ENCODE assay signal across 25 mouse cellular contexts in the genomic region with DNA sequence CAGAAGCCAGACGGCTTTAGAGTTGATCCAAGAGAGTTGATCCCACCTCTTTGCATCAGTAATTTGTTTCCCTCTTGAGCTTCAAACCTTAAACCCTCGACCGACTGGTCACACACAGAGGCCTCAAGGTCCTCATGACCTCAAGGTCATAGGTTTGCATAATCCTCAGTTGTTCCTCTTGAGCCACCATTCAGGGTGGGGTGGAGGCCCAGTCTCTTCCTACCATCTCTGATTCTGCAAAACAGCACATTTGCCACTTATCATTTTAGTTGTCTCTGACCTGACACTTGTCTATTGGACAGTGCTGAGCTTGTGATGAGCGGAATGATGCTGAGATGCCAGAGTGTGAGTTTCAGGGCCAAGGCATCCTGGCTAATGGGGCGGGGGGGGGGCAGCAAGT. TPM values are rescaled to one million over a fixed set of nuclear protein-coding genes. Genes with fewer than 3 reads are reported as not detected.
A peak's percentile ranks its signal among the peaks of the same experiment; 100 is the strongest.
DNase-seq lines count a peak whose midpoint lies in the region; ATAC-seq and TF ChIP-seq lines count a peak whose summit lies in the region.
"Had no signal": no experiment of that assay in that cellular context is flagged by ENCODE, and none has a peak within 500 bp of the region (broad histone marks: within the 10 kb centered on the region; RNA-seq: fewer than 3 reads in every experiment).

No protein-coding gene starts in this region.

- in situ Hi-C loops in CH12.LX (cut with MboI; ENCODE audit: low pct_ligation_motif_present, low pct_unique_long_range_greater_than_20kb, low sequenced_read_pairs): no loop called here

- ATAC-seq in granulocyte monocyte progenitor cell, adult 5-6 weeks (replicated peaks; ENCODE audit: poor library complexity, severe bottlenecking): peak; percentile 10; the same call in 1 of the 2 replicates
- ATAC-seq in monocyte, adult 5-6 weeks (replicated peaks; ENCODE audit: insufficient number of reproducible peaks, low FRiP score, low TSS enrichment, poor library complexity, severe bottlenecking): peak; percentile 54; the same call in 1 of the 2 replicates
- no peak for ATAC-seq in hindbrain, embryonic 16.5 days
- ATAC-seq: forebrain, embryonic 15.5 days; intestine, postnatal 0 days; Patski had no signal

- H3K79me2 ChIP-seq in CH12.LX (replicated peaks; ENCODE audit: control insufficient read depth, extremely low read depth, insufficient read depth, poor library complexity, severe bottlenecking): peaks cover 52% of the 10 kb centered on the region

- no peak for TF ChIP-seq EP300 in CH12.LX (IDR thresholded peaks at IDR 0.05; ENCODE audit: low read length)

- dilution Hi-C loops in CH12.LX (cut with MboI; ENCODE audit: extremely low pct_ligation_motif_present, extremely low pct_unique_long_range_greater_than_20kb, low sequenced_read_pairs): no loop called here

- no peak overlapping the region for H3K4me2 ChIP-seq in CH12.LX (ENCODE audit: insufficient read depth, low read depth, poor library complexity, severe bottlenecking)
- H3K4me2 ChIP-seq in hindbrain, embryonic 16.5 days (ENCODE audit: low read length): no peak overlapping the region
- H3K4me2 ChIP-seq: embryonic facial prominence, embryonic 13.5 days; forebrain, embryonic 12.5 days; forebrain, embryonic 15.5 days; heart, embryonic 13.5 days; hindbrain, embryonic 14.5 days had no signal

- WGBS in hindbrain, embryonic 16.5 days: 87% methylated on average over 5 of the region's 5 CpGs

- DNase-seq in 416B (ENCODE audit: low read depth) (peak; percentile 44), CH12.LX (ENCODE audit: extremely low read depth) (no peak)
- DNase-seq in cerebellum, postnatal 14 days: no peak
- DNase-seq in layer of hippocampus, adult 18-20 months (ENCODE audit: low spot score in 2 of 2): no peak
- DNase-seq: adrenal gland, postnatal 10 days; cerebellum, adult 18-20 months; cerebellum, adult 9-10 months; cerebellum, postnatal 25 days; embryo, embryonic 11 days; gastrocnemius, postnatal 25 days; heart, postnatal 14 days; heart, postnatal 4 days had no signal

- no peak for TF ChIP-seq POLR2A in CH12.LX (IDR thresholded peaks at IDR 0.05; ENCODE audit: low read depth, low read length)

- H3K4me1 ChIP-seq in CH12.LX (ENCODE audit: control insufficient read depth in 1 of 2, insufficient read depth in 2 of 2): peaks cover 53 to 97% of the 10 kb centered on the region in 2 experiments
- H3K4me1 ChIP-seq in hindbrain, embryonic 16.5 days (ENCODE audit: control insufficient read depth, insufficient read depth, low read depth, low read length): no peaks in the 10 kb centered on the region
- H3K4me1 ChIP-seq: embryonic facial prominence, embryonic 10.5 days; embryonic facial prominence, embryonic 13.5 days; forebrain, embryonic 12.5 days; forebrain, embryonic 15.5 days; heart, embryonic 13.5 days had no signal

- peaks cover 0 to 38% of the 10 kb centered on the region in 2 experiments for H3K36me3 ChIP-seq in CH12.LX (replicated peaks in 1 of 2; ENCODE audit: control insufficient read depth in 1 of 2, insufficient read depth in 1 of 2, low read length in 1 of 2)
- H3K36me3 ChIP-seq in hindbrain, embryonic 16.5 days (ENCODE audit: control insufficient read depth, insufficient read depth, low read length): no peaks in the 10 kb centered on the region
- H3K36me3 ChIP-seq: embryonic facial prominence, embryonic 10.5 days; embryonic facial prominence, embryonic 13.5 days; forebrain, embryonic 12.5 days; forebrain, embryonic 15.5 days; G1E; heart, embryonic 13.5 days had no signal

- H3K9ac ChIP-seq in CH12.LX (ENCODE audit: insufficient read depth, low read depth): no peak overlapping the region
- no peak overlapping the region for H3K9ac ChIP-seq in hindbrain, embryonic 16.5 days (ENCODE audit: low read depth, low read length)
- H3K9ac ChIP-seq: embryonic facial prominence, embryonic 13.5 days; forebrain, embryonic 12.5 days; forebrain, embryonic 15.5 days; heart, embryonic 13.5 days; hindbrain, embryonic 14.5 days had no signal

- no peak for TF ChIP-seq CTCF in CH12.LX (conservative IDR thresholded peaks at IDR 0.05 in 1 of 2, IDR thresholded peaks at IDR 0.05 in 1 of 2; ENCODE audit: low read depth in 2 of 2, low read length in 2 of 2)

- H3K27ac ChIP-seq in CH12.LX (ENCODE audit: insufficient read depth, low read depth): peak overlapping the region; percentile 75
- H3K27ac ChIP-seq in hindbrain, embryonic 16.5 days (ENCODE audit: low read depth, low read length): no peak overlapping the region
- H3K27ac ChIP-seq: embryonic facial prominence, embryonic 10.5 days; embryonic facial prominence, embryonic 13.5 days; forebrain, embryonic 12.5 days; forebrain, embryonic 15.5 days; heart, embryonic 13.5 days; hindbrain, embryonic 14.5 days had no signal

- no peak overlapping the region for H3K4me3 ChIP-seq in CH12.LX (replicated peaks in 1 of 3; ENCODE audit: low read depth in 2 of 3, low read length in 2 of 3, poor library complexity in 1 of 3)
- no peak overlapping the region for H3K4me3 ChIP-seq in hindbrain, embryonic 16.5 days (ENCODE audit: low read length)
- H3K4me3 ChIP-seq: embryonic facial prominence, embryonic 10.5 days; embryonic facial prominence, embryonic 13.5 days; erythroblast, embryonic 14.5 days; forebrain, embryonic 12.5 days; forebrain, embryonic 15.5 days; heart, embryonic 13.5 days had no signal

- H3K27me3 ChIP-seq in CH12.LX (replicated peaks): no peaks in the 10 kb centered on the region
- no peaks in the 10 kb centered on the region for H3K27me3 ChIP-seq in hindbrain, embryonic 16.5 days (replicated peaks; ENCODE audit: control insufficient read depth, insufficient read depth, low read length)
- H3K27me3 ChIP-seq: embryonic facial prominence, embryonic 13.5 days; forebrain, embryonic 12.5 days; forebrain, embryonic 15.5 days; heart, embryonic 13.5 days had no signal

- H3K9me3 ChIP-seq in CH12.LX (replicated peaks; ENCODE audit: low read length): no peaks in the 10 kb centered on the region
- no peaks in the 10 kb centered on the region for H3K9me3 ChIP-seq in hindbrain, embryonic 16.5 days (ENCODE audit: control insufficient read depth, low read length)
- H3K9me3 ChIP-seq: embryonic facial prominence, embryonic 10.5 days; embryonic facial prominence, embryonic 13.5 days; forebrain, embryonic 12.5 days; forebrain, embryonic 15.5 days; G1E; heart, embryonic 13.5 days had no signal

- TF ChIP-seq RAD21 in CH12.LX (IDR thresholded peaks at IDR 0.05; ENCODE audit: low read depth, low read length): no peak

TF ChIP-seq in CH12.LX, 34 proteins besides CTCF, POLR2A, EP300 and RAD21:
- no peak for TF ChIP-seq HCFC1 (IDR thresholded peaks at IDR 0.05; ENCODE audit: low read depth, low read length)
- 0 out of 2 replicates have a peak, but pooled peaks have one; percentile 30 for TF ChIP-seq ZMIZ1 (IDR thresholded peaks at IDR 0.05; ENCODE audit: low read depth, low read length)
- TF ChIP-seq MXI1 (IDR thresholded peaks at IDR 0.05; ENCODE audit: low read depth, low read length): no peak
- TF ChIP-seq ZNF384 (IDR thresholded peaks at IDR 0.05; ENCODE audit: low read depth, low read length): no peak
- TF ChIP-seq JUND (conservative IDR thresholded peaks at IDR 0.05; ENCODE audit: low read depth, low read length): no peak
- peak; percentile 15; the same call in 1 of the 2 replicates for TF ChIP-seq CHD2 (IDR thresholded peaks at IDR 0.05; ENCODE audit: low read length)

RNA-seq across cellular contexts. Expression of gene Tmem154, which starts 9.7 kb away (rescaled TPM):
- total RNA-seq in CH12.LX (2012; rRNA removed) (38.6 and 42.8 TPM in 2 replicates), CH12.LX (2014; rRNA removed) (57.1 and 57.7 TPM in 2 replicates)
- polyA plus RNA-seq in CH12.LX (2012; ENCODE audit: insufficient read length, low read depth): 81.6 and 91.5 TPM in 2 replicates
- total RNA-seq in granulocyte monocyte progenitor cell, adult 5-6 weeks (2014; fragmentation: Nextera tagmentation): 4.8 and 7.6 TPM in 2 replicates
- total RNA-seq in granulocyte monocyte progenitor cell, adult 5-6 weeks (2017): 4.3 and 4.8 TPM in 2 replicates
- 10.4 to 18.5 TPM (median 16.8 TPM) in 3 replicates for total RNA-seq in monocyte, adult 5-6 weeks (2017)
- total RNA-seq in layer of hippocampus, adult 18-20 months (2021): under 1 TPM; 0.32 to 0.36 TPM
- polyA plus RNA-seq in hindbrain, embryonic 16.5 days (2015; fragmentation: Nextera tagmentation; extraction: Ambion mirVana): 1.2 and 1.5 TPM in 2 replicates
